Mouse (Mus musculus) olfactory bulb, adult 2 months (tissue): Measurements from ENCODE around the gene Atp2a2.

Experiments
- CTCF ChIP-seq: fragments of 200-500 bp; IDR thresholded peaks from 2 replicates; pipeline ENCODE4 v1.5.1; 2012; ENCODE audit warnings: low read depth, mild to moderate bottlenecking, low read length, moderate library complexity; ENCODE audit not compliant: insufficient read depth
- POLR2A ChIP-seq: fragments of 200-500 bp; IDR thresholded peaks from 2 replicates; pipeline ENCODE4 v1.6.1; 2012; ENCODE audit warnings: mild to moderate bottlenecking, low read depth, low read length, moderate library complexity; ENCODE audit not compliant: insufficient read depth

- TF ChIP-seq POLR2A: no peak
- TF ChIP-seq CTCF: no peak
Observed at GRCm38 (mm10) chr5:122516029-122516730, 14.2 kb upstream of the Atp2a2 start.
